Mouse (Mus musculus): ENCODE data around the gene Uggt1. TPM values are rescaled to one million over a fixed set of nuclear protein-coding genes. Genes with fewer than 3 reads are reported as not detected.

The Uggt1 gene
- polyA plus RNA-seq, 1 experiment from 2014 or later: 61.9 TPM

DNA sequence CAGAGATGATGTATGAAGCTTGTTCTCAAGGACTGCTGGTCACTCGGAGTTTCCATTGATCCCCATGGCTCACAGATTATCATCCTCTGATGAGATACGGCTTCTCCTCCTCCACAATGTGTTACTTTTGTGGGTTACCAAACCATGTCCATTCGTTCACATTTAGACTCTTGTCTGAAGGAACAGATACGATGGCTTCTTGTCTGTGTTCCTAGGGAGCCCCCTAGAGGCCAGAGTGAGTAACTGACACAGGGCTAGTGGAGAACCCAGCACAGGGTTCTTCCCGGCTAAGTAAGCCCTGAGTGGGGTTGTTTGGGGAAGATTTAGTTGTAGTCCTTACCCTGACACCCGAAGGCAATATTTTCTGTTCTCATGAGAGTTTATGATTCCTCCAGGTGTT, 8.3 kb upstream of the Uggt1 start:
- no peak overlapping the region for H3K4me3 ChIP-seq (ENCODE audit: low read depth, low read length)
- no peaks in the 10 kb centered on the region for H3K36me3 ChIP-seq (ENCODE audit: control insufficient read depth, insufficient read depth, low read length)
- ATAC-seq (replicated peaks; ENCODE audit: insufficient number of reproducible peaks, low FRiP score, low TSS enrichment): peak; percentile 46; the same call in 1 of the 2 replicates
- H3K27ac ChIP-seq (ENCODE audit: low read depth, low read length): no peak overlapping the region
- no peak overlapping the region for H3K4me2 ChIP-seq
- H3K27me3 ChIP-seq (ENCODE audit: control insufficient read depth, insufficient read depth, low read length): peaks cover 10% of the 10 kb centered on the region; the same call in 1 of the 2 replicates
- 0 out of 2 replicates have a peak, but pooled peaks cover 3% of the 10 kb centered on the region for H3K4me1 ChIP-seq (ENCODE audit: control insufficient read depth, insufficient read depth, low read length)
- H3K9ac ChIP-seq (ENCODE audit: low read depth, low read length): no peak overlapping the region
- H3K9me3 ChIP-seq (replicated peaks; ENCODE audit: control insufficient read depth, low read length): peaks cover 7% of the 10 kb centered on the region; the same call in 1 of the 2 replicates
- WGBS (ENCODE audit: insufficient replicate concordance): 6% methylated on average over 6 of the region's 6 CpGs

GRCm38 (mm10) chr1:36251426-36251825, 6.9 kb upstream of the Uggt1 start:
- Histone ChIP-seq H3K27me3 (ENCODE audit: control insufficient read depth, insufficient read depth, low read length) (peaks cover 8% of the 10 kb centered on the region; the same call in 1 of the 2 replicates), H3K27ac (ENCODE audit: low read depth, low read length) (no peak overlapping the region), H3K36me3 (ENCODE audit: control insufficient read depth, insufficient read depth, low read length) (no peaks in the 10 kb centered on the region), H3K4me1 (ENCODE audit: control insufficient read depth, insufficient read depth, low read length) (0 out of 2 replicates have a peak, but pooled peaks cover 3% of the 10 kb centered on the region), H3K9me3 (replicated peaks; ENCODE audit: control insufficient read depth, low read length) (peaks cover 4% of the 10 kb centered on the region; the same call in 1 of the 2 replicates), H3K4me3 (ENCODE audit: low read depth, low read length) (no peak overlapping the region), H3K4me2 (no peak overlapping the region; the same call in 1 of the 2 replicates), H3K9ac (ENCODE audit: low read depth, low read length) (no peak overlapping the region)
- no peak for ATAC-seq (replicated peaks; ENCODE audit: insufficient number of reproducible peaks, low FRiP score, low TSS enrichment)
- 9% methylated on average over 9 of the region's 9 CpGs for WGBS (ENCODE audit: insufficient replicate concordance)

- Histone ChIP-seq H3K4me3 (ENCODE audit: low read depth, low read length) (no peak overlapping the region), H3K9me3 (replicated peaks; ENCODE audit: control insufficient read depth, low read length) (no peaks in the 10 kb centered on the region), H3K4me1 (ENCODE audit: control insufficient read depth, insufficient read depth, low read length) (peaks cover 10% of the 10 kb centered on the region), H3K4me2 (no peak overlapping the region), H3K27me3 (ENCODE audit: control insufficient read depth, insufficient read depth, low read length) (no peaks in the 10 kb centered on the region), H3K9ac (ENCODE audit: low read depth, low read length) (no peak overlapping the region), H3K27ac (ENCODE audit: low read depth, low read length) (no peak overlapping the region), H3K36me3 (ENCODE audit: control insufficient read depth, insufficient read depth, low read length) (no peaks in the 10 kb centered on the region)
- 58% methylated on average over 6 of the region's 6 CpGs for WGBS (ENCODE audit: insufficient replicate concordance)
- ATAC-seq (replicated peaks; ENCODE audit: insufficient number of reproducible peaks, low FRiP score, low TSS enrichment): no peak
Measured at GRCm38 (mm10) chr1:36246688-36247087, 2.2 kb upstream of the Uggt1 start.

DNA sequence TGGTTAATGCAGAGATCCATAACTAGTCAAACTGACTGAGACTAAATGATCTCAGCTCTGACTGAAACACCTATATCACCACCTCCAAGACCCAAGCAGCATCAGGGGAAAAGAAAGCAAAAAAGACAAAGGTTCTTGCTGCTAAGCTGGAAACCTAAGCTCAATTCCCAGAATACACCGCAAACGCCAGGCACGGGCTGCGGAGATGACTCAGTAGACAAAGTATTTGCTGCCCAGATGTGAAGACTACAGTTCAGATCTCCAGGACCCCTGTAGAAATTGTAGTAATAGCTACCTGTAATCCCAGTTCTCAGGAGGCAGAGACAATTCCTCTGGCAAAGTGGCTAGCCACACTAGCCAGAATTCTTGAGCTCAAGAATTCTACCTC, 302 bp upstream of the Uggt1 start:
- no peak overlapping the region for H3K4me3 ChIP-seq (ENCODE audit: low read depth, low read length)
- H3K27me3 ChIP-seq (ENCODE audit: control insufficient read depth, insufficient read depth, low read length): no peaks in the 10 kb centered on the region
- no peak for ATAC-seq (replicated peaks; ENCODE audit: insufficient number of reproducible peaks, low FRiP score, low TSS enrichment)
- peaks cover 10% of the 10 kb centered on the region for H3K4me1 ChIP-seq (ENCODE audit: control insufficient read depth, insufficient read depth, low read length)
- no peak overlapping the region for H3K9ac ChIP-seq (ENCODE audit: low read depth, low read length)
- WGBS (ENCODE audit: insufficient replicate concordance): 85% methylated on average over 4 of the region's 4 CpGs
- H3K27ac ChIP-seq (ENCODE audit: low read depth, low read length): no peak overlapping the region
- no peaks in the 10 kb centered on the region for H3K36me3 ChIP-seq (ENCODE audit: control insufficient read depth, insufficient read depth, low read length)
- H3K4me2 ChIP-seq: peak overlapping the region; percentile 59
- H3K9me3 ChIP-seq (replicated peaks; ENCODE audit: control insufficient read depth, low read length): no peaks in the 10 kb centered on the region

- H3K4me2 ChIP-seq: peak overlapping the region; percentile 88
- H3K9me3 ChIP-seq (replicated peaks; ENCODE audit: control insufficient read depth, low read length): no peaks in the 10 kb centered on the region
- peak overlapping the region; percentile 94 for H3K4me3 ChIP-seq (ENCODE audit: low read depth, low read length)
- ATAC-seq (replicated peaks; ENCODE audit: insufficient number of reproducible peaks, low FRiP score, low TSS enrichment): no peak
- no peaks in the 10 kb centered on the region for H3K36me3 ChIP-seq (ENCODE audit: control insufficient read depth, insufficient read depth, low read length)
- H3K4me1 ChIP-seq (ENCODE audit: control insufficient read depth, insufficient read depth, low read length): peaks cover 10% of the 10 kb centered on the region
- H3K27ac ChIP-seq (ENCODE audit: low read depth, low read length): peak overlapping the region; percentile 85
- no peaks in the 10 kb centered on the region for H3K27me3 ChIP-seq (ENCODE audit: control insufficient read depth, insufficient read depth, low read length)
- WGBS (ENCODE audit: insufficient replicate concordance): 4% methylated on average over 15 of the region's 21 CpGs
- H3K9ac ChIP-seq (ENCODE audit: low read depth, low read length): peak overlapping the region; percentile 94
Measured at GRCm38 (mm10) chr1:36243447-36244057, 968 bp downstream of the Uggt1 start.

GRCm38 (mm10) chr1:36241903-36242429, 2.6 kb downstream of the Uggt1 start:
- Histone ChIP-seq H3K4me3 (ENCODE audit: low read depth, low read length) (no peak overlapping the region), H3K27me3 (ENCODE audit: control insufficient read depth, insufficient read depth, low read length) (no peaks in the 10 kb centered on the region), H3K27ac (ENCODE audit: low read depth, low read length) (no peak overlapping the region), H3K4me2 (no peak overlapping the region), H3K9me3 (replicated peaks; ENCODE audit: control insufficient read depth, low read length) (no peaks in the 10 kb centered on the region), H3K9ac (ENCODE audit: low read depth, low read length) (no peak overlapping the region), H3K4me1 (ENCODE audit: control insufficient read depth, insufficient read depth, low read length) (peaks cover 10% of the 10 kb centered on the region), H3K36me3 (ENCODE audit: control insufficient read depth, insufficient read depth, low read length) (no peaks in the 10 kb centered on the region)
- 89% methylated on average over 15 of the region's 15 CpGs for WGBS (ENCODE audit: insufficient replicate concordance)
- ATAC-seq (replicated peaks; ENCODE audit: insufficient number of reproducible peaks, low FRiP score, low TSS enrichment): no peak

DNA sequence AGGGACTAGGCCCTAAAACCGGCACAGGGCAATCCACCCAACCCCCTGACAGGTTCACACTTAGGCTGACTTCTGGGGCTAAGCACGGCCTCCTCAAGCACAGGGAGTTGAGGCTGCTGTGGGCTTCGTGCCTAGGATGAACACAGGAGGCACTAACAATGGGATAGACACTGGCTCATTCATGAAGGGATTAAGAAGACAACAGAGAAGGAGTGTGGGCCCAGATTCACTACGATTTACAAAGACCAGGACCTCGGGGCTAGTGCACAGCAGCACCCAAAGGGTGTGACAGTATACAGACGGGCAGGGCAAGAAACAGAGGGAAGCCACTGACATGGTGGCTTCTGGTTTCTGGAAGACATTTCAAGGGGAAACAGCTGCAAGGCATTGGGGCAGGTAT, 4.3 kb downstream of the Uggt1 start:
- H3K27ac ChIP-seq (ENCODE audit: low read depth, low read length): no peak overlapping the region
- 75% methylated on average over 6 of the region's 6 CpGs for WGBS (ENCODE audit: insufficient replicate concordance)
- H3K27me3 ChIP-seq (ENCODE audit: control insufficient read depth, insufficient read depth, low read length): no peaks in the 10 kb centered on the region
- H3K9me3 ChIP-seq (replicated peaks; ENCODE audit: control insufficient read depth, low read length): no peaks in the 10 kb centered on the region
- ATAC-seq (replicated peaks; ENCODE audit: insufficient number of reproducible peaks, low FRiP score, low TSS enrichment): no peak
- no peak overlapping the region for H3K4me2 ChIP-seq
- no peak overlapping the region for H3K9ac ChIP-seq (ENCODE audit: low read depth, low read length)
- peaks cover 10% of the 10 kb centered on the region for H3K4me1 ChIP-seq (ENCODE audit: control insufficient read depth, insufficient read depth, low read length)
- no peaks in the 10 kb centered on the region for H3K36me3 ChIP-seq (ENCODE audit: control insufficient read depth, insufficient read depth, low read length)
- H3K4me3 ChIP-seq (ENCODE audit: low read depth, low read length): no peak overlapping the region

GRCm38 (mm10) chr1:36239396-36239795, 5.1 kb downstream of the Uggt1 start:
- 90% methylated on average over 10 of the region's 10 CpGs for WGBS (ENCODE audit: insufficient replicate concordance)
- Histone ChIP-seq H3K9me3 (replicated peaks; ENCODE audit: control insufficient read depth, low read length) (no peaks in the 10 kb centered on the region), H3K36me3 (ENCODE audit: control insufficient read depth, insufficient read depth, low read length) (no peaks in the 10 kb centered on the region), H3K27ac (ENCODE audit: low read depth, low read length) (no peak overlapping the region), H3K4me2 (no peak overlapping the region), H3K9ac (ENCODE audit: low read depth, low read length) (no peak overlapping the region), H3K4me3 (ENCODE audit: low read depth, low read length) (no peak overlapping the region), H3K4me1 (ENCODE audit: control insufficient read depth, insufficient read depth, low read length) (peaks cover 10% of the 10 kb centered on the region), H3K27me3 (ENCODE audit: control insufficient read depth, insufficient read depth, low read length) (no peaks in the 10 kb centered on the region)
- no peak for ATAC-seq (replicated peaks; ENCODE audit: insufficient number of reproducible peaks, low FRiP score, low TSS enrichment)

DNA sequence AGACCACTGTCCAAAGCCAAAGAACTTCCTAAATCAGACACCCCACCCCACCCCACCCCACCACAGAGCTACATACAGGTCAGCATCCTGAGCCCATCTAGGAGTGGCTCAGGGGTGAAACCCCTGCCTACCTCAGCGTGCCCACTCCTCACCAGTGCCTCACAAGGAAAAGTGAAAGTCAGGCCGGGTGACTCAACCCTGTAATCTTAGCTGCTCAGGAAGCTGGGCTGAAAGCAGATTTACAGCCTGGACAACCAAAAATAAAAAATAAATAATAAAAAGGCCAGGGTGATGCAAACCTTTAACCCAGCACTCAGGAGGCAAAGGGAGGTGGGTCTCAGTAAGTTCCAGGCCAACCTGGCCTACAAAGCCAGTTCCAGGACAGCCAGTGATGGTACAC, 8.7 kb downstream of the Uggt1 start:
- Histone ChIP-seq H3K4me3 (ENCODE audit: low read depth, low read length) (no peak overlapping the region), H3K4me2 (no peak overlapping the region), H3K9me3 (replicated peaks; ENCODE audit: control insufficient read depth, low read length) (no peaks in the 10 kb centered on the region), H3K4me1 (ENCODE audit: control insufficient read depth, insufficient read depth, low read length) (no peaks in the 10 kb centered on the region; the same call in 1 of the 2 replicates), H3K27ac (ENCODE audit: low read depth, low read length) (no peak overlapping the region), H3K36me3 (ENCODE audit: control insufficient read depth, insufficient read depth, low read length) (peaks cover 2% of the 10 kb centered on the region; the same call in 1 of the 2 replicates), H3K9ac (ENCODE audit: low read depth, low read length) (no peak overlapping the region), H3K27me3 (ENCODE audit: control insufficient read depth, insufficient read depth, low read length) (no peaks in the 10 kb centered on the region)
- 76% methylated on average over 2 of the region's 2 CpGs for WGBS (ENCODE audit: insufficient replicate concordance)
- no peak for ATAC-seq (replicated peaks; ENCODE audit: insufficient number of reproducible peaks, low FRiP score, low TSS enrichment)
